Mouse (Mus musculus): Measurements from ENCODE around the gene Epha3.

Epha3 gene

DNA sequence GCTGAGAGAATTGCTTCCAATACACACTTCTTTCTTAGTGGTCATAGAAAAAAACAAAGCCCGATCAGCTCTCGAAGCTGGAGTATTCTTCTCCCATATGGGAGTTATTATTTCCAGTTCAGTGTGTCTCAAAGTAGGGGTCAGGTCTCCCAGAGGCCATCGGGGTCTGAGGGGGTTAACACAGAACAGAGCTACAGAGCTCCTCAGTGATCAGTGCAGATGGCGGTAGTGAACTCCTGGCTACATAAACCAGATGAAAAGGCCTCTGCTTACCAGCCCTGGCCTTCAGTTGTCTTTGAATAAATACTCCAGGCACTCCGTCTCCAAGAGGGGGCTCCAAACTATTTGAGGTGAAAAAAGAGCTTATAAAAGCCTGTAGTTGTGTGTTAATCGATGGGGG is 362.5 kb downstream of the Epha3 start:
- DNase-seq (ENCODE audit: low read depth, low spot score): no peak

DNA sequence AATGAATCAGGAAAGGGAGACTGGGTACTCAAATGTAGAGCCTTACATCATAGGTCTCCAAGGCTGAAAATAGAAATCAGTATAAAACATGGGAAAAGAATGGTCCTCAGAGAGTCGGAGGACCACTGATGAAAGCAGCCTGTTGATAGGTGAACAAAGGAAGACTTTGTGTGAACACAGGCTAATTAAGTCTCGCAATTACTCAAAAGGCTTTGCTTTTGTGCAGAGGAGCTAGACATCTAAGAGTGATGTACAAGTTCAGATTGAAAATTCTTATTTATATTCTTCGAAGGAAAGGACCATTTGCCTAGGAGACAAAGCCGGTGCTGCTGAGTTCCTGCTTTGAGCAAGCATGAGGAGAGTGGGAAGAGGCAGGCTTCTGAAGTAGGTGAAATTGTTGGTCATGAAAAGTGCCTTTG is 363.0 kb downstream of the Epha3 start:
- DNase-seq (ENCODE audit: low read depth, low spot score): no peak
